Mouse (Mus musculus): Measurements from ENCODE around the gene Spsb3. TPM values are rescaled to one million over a fixed set of nuclear protein-coding genes. Genes with fewer than 3 reads are reported as not detected.

Gene Spsb3
- total RNA-seq, 1 experiment from 2014 or later: 19.7 TPM

- ATAC-seq (ENCODE audit: extremely low read depth, insufficient number of reproducible peaks, low FRiP score, poor library complexity, severe bottlenecking): no peak
Observed at GRCm38 (mm10) chr17:24934926-24935325, 48.5 kb downstream of the Spsb3 start.

DNA sequence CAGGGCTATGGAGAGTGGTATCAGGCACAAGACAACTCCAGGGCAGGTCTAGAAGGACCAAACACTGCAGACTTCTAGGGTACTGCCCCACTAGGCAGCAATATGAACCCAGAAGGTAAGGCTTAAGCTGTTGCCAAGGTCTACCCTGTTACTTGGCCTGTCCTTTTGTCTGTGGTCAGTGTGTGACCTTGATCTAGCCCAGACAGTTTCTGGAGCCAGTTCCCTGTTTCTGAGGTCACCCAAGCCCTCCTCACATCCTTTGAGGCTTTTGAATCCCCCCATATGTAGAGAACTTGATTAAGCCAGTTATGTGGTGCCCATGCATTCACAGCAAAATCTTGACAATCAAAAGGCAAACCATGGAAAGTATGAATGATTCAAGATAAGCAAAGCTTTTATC, 49.2 kb downstream of the Spsb3 start:
- ATAC-seq (ENCODE audit: extremely low read depth, insufficient number of reproducible peaks, low FRiP score, poor library complexity, severe bottlenecking): no peak

DNA sequence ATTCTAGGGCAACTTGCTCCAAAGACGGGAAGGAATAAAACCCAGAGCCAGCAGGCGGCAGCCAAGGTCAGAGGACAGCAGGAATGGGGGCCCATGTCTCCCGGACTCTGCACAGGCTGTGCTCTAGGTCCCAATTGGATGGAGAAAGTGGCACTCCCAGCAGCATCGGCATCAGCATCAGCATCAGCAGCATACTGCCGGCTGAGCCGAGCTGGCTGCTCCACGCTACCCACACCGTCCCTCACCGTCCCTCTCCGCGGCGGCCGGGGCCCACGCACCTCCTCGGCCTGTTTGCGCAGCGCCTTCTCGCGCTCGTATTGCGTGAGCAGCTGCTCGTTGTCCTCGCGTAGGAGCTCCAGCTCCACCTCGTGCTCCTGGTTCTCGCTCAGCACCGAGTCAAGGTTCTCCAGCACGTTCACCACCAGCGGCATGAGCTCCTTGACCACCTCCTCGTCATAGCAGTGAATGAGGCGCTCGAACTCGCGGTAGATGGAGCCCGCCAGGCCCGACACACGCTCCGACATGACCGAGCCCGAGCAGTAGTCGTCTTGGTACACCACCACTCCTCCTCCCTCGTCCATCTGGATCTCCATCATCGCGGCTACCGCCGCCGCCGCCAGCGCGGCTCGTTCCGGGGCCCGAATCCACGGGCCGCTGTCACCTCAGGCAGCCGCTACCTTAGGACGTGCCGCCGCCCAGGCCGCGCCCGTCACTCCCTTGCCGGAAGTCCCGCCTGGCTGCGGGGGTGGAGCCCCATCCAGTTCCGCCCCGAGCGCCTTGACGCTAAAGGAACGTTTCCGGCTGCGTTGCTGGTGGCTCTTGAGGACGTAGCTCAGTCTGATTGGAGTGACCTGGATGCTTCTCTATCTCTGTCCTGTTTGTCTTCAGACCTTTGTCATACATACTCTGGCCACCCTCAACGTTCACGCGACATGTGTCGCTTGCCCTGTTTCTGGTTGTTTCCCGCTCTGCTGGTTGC, 50.1 kb downstream of the Spsb3 start, which contains the start of gene Mapk8ip3:
Mapk8ip3 (minus strand) TSS at position 719 of the 979 bp plus-strand sequence.
- ATAC-seq (ENCODE audit: extremely low read depth, insufficient number of reproducible peaks, low FRiP score, poor library complexity, severe bottlenecking): peak; percentile 98

DNA sequence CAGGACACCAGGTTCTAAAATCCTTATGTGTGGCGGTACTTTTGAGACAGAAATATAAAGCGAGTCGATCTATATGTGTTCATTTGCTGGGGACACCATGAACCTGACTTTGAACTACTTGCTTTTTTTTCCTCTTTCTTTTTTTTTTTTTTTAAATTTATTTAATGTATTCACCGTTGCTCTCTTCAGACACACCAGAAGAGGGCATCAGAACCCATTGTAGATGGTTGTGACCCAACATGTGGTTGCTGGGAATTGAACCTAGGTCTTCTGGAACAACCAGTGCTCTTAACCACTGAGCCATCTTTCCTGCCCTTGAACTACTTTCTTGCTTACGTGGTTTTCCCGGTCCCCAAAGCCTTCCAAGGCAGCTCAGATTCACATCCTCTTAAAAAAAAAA, 50.8 kb downstream of the Spsb3 start:
- no peak for ATAC-seq (ENCODE audit: extremely low read depth, insufficient number of reproducible peaks, low FRiP score, poor library complexity, severe bottlenecking)

Other genes starting within 250 kb of the Spsb3 start
- 0.37 and 0.58 TPM in 2 replicates for gene Slc9a3r2, start 236.3 kb upstream of the Spsb3 start, total RNA-seq (2017)
- not detected in 2 replicates for gene Npw, start 228.2 kb upstream of the Spsb3 start, total RNA-seq (2017)
- gene Zfp598, start 217.0 kb upstream of the Spsb3 start, total RNA-seq (2017): 17.6 and 21.4 TPM in 2 replicates
- gene Syngr3, start 196.7 kb upstream of the Spsb3 start, total RNA-seq (2017): 0.25 TPM in 1 of 2 replicates, not detected in the other
- 17.1 and 23.3 TPM in 2 replicates for gene Gfer, start 190.5 kb upstream of the Spsb3 start, total RNA-seq (2017)
- gene Noxo1, start 190.4 kb upstream of the Spsb3 start, total RNA-seq (2017): 0.86 and 1.6 TPM in 2 replicates
- gene Tbl3, start 179.0 kb upstream of the Spsb3 start, total RNA-seq (2017): 10.1 and 10.4 TPM in 2 replicates
- gene Rnf151, start 168.6 kb upstream of the Spsb3 start, total RNA-seq (2017): 0.86 TPM in 1 of 2 replicates, not detected in the other
- 574 and 580 TPM in 2 replicates for gene Rps2, start 168.5 kb upstream of the Spsb3 start, total RNA-seq (2017)
- 107 and 119 TPM in 2 replicates for gene Ndufb10, start 162.2 kb upstream of the Spsb3 start, total RNA-seq (2017)
- gene Rpl3l, start 158.8 kb upstream of the Spsb3 start, total RNA-seq (2017): 1.5 and 4.0 TPM in 2 replicates
- 818 and 923 TPM in 2 replicates for gene Msrb1, start 150.0 kb upstream of the Spsb3 start, total RNA-seq (2017)
- gene Hs3st6, start 133.7 kb upstream of the Spsb3 start, total RNA-seq (2017): 0.58 TPM in 1 of 2 replicates, not detected in the other
- not detected in 2 replicates for gene Meiob, start 82.4 kb upstream of the Spsb3 start, total RNA-seq (2017)
- 17.9 and 28.0 TPM in 2 replicates for gene Hagh, start 46.5 kb upstream of the Spsb3 start, total RNA-seq (2017)
- 2.9 and 4.0 TPM in 2 replicates for gene Fahd1, start 36.3 kb upstream of the Spsb3 start, total RNA-seq (2017)
- not detected in 2 replicates for gene Igfals, start 20.6 kb upstream of the Spsb3 start, total RNA-seq (2017)
- 26.3 and 32.4 TPM in 2 replicates for gene Nubp2, start 294 bp upstream of the Spsb3 start, total RNA-seq (2017)
- 26.3 and 30.2 TPM in 2 replicates for gene Eme2, start 8.4 kb downstream of the Spsb3 start, total RNA-seq (2017)
- 9.4 and 15.3 TPM in 2 replicates for gene Mrps34, start 8.5 kb downstream of the Spsb3 start, total RNA-seq (2017)
- gene Nme3, start 9.9 kb downstream of the Spsb3 start, total RNA-seq (2017): 26.1 and 34.3 TPM in 2 replicates
- 115 and 127 TPM in 2 replicates for gene Mapk8ip3, start 50.3 kb downstream of the Spsb3 start, total RNA-seq (2017)
- 20.0 and 20.6 TPM in 2 replicates for gene Jpt2, start 74.0 kb downstream of the Spsb3 start, total RNA-seq (2017)
- gene Cramp1l, start 129.1 kb downstream of the Spsb3 start, total RNA-seq (2017): 18.3 and 20.7 TPM in 2 replicates
- 40.9 and 48.3 TPM in 2 replicates for gene Ift140, start 129.4 kb downstream of the Spsb3 start, total RNA-seq (2017)
- gene Tmem204, start 196.9 kb downstream of the Spsb3 start, total RNA-seq (2017): not detected in 2 replicates
- gene Telo2, start 229.3 kb downstream of the Spsb3 start, total RNA-seq (2017): 17.4 and 19.6 TPM in 2 replicates
- not detected in 2 replicates for gene Ptx4, start 234.1 kb downstream of the Spsb3 start, total RNA-seq (2017)
- gene Clcn7, start 246.7 kb downstream of the Spsb3 start, total RNA-seq (2017): 21.5 and 25.0 TPM in 2 replicates